Mouse (Mus musculus): ENCODE data around the gene Slc6a18. TPM values are rescaled to one million over a fixed set of nuclear protein-coding genes. Genes with fewer than 3 reads are reported as not detected.

Gene Slc6a18
- total RNA-seq (2023): not detected

DNA sequence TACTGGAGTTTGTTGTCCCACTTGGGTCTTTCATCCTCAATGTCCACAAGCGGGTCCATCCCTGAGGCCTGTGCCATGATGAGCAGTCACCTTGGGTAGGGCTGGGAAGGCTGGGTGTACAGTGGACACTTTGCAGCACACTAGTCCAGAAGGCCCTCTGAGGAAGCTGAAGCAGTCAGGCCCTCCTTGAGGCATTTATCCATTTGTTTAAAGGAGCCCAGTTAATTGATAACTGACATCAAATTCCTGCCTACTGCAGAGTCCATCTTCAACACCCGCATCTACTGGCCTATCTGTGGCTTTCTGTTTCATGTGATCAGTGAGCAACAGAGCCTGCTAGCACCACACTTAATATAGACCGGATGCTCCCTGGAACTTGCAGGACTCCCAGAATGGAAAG lies at the start of gene Slc6a18:
Slc6a18 (minus strand) TSS at position 171 of the 400 bp plus-strand sequence.

DNA sequence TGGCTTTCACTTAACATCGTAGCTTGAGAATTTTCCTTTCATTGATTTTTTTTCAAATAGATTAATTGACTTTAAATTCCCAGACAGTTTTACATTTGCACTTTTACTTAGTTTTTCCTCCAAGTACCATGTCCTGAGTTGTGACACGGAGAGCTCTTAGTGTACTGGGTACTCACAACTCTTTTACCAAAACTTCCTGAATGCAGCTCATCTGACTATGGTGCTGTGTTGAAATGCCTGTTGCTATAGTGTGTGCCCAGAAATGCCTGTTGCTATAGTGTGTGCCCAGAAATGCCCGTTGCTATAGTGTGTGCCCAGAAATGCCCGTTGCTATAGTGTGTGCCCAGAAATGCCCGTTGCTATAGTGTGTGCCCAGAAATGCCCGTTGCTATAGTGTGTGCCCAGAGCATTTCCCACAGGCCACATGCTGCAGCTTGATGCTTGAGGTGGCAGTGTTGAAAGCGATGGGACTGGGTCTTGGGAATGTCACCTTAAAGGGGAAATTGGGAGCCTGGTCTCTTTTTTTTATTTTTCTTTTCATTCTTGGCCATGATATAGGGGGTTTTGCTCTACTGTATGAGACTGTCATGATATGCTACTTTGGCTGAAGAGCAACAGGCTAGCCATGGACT lies 27.0 kb upstream of the Slc6a18 start, which contains the start of gene Slc6a19:
Slc6a19 (minus strand) TSS at position 172 of the 632 bp plus-strand sequence.

DNA sequence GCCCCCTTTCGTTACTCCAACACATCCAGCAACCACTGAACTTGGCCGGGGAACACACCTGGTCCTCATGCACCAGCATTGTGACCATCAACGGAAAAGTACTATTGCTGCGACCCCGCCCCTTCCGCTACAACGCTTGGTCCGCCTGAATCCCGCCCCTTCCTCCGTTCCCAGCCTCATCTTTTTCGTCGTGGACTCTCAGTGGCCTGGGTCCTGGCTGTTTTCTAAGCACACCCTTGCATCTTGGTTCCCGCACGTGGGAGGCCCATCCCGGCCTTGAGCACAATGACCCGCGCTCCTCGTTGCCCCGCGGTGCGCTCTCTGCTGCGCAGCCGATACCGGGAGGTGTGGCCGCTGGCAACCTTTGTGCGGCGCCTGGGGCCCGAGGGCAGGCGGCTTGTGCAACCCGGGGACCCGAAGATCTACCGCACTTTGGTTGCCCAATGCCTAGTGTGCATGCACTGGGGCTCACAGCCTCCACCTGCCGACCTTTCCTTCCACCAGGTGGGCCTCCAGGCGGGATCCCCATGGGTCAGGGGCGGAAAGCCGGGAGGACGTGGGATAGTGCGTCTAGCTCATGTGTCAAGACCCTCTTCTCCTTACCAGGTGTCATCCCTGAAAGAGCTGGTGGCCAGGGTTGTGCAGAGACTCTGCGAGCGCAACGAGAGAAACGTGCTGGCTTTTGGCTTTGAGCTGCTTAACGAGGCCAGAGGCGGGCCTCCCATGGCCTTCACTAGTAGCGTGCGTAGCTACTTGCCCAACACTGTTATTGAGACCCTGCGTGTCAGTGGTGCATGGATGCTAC lies 50.9 kb downstream of the Slc6a18 start, which contains the start of gene Tert:
Tert (plus strand) TSS at position 167 of the 805 bp plus-strand sequence.

Other genes with a start within 250 kb of the Slc6a18 start
- gene Lpcat1, start 210.8 kb downstream of the Slc6a18 start, total RNA-seq (2023): 100 to 1,000 TPM; 133 to 134 TPM
- gene Slc6a3, start 141.3 kb downstream of the Slc6a18 start, total RNA-seq (2023): not detected
- gene Clptm1l, start 74.0 kb downstream of the Slc6a18 start, total RNA-seq (2023): 100 to 1,000 TPM; 122 to 140 TPM
- gene Tert, start 51.1 kb downstream of the Slc6a18 start, total RNA-seq (2023): 1 to 10 TPM; 7.2 to 8.8 TPM
- gene Slc6a19, start 26.8 kb upstream of the Slc6a18 start, total RNA-seq (2023): under 1 TPM in 1 of 2 experiments, not detected in 1; 0.41 TPM
- 1 to 10 TPM; 8.8 to 9.5 TPM for gene Slc12a7, start 55.1 kb upstream of the Slc6a18 start, total RNA-seq (2023)
- not detected for gene Nkd2, start 169.6 kb upstream of the Slc6a18 start, total RNA-seq (2023)

Measured in B cell, adult 67 days (primary cell).